In genomic region chr7:38061060-38061970, GRCm38 (mm10) we compare ENCODE assay signal across 8 mouse cellular contexts. TPM values are rescaled to one million over a fixed set of nuclear protein-coding genes. Genes with fewer than 3 reads are reported as not detected.
DNase-seq lines count a peak whose midpoint lies in the region; ATAC-seq lines count a peak whose summit lies in the region.

No protein-coding gene starts in this region.

- peak; percentile 81 for DNase-seq in WW6 (ENCODE audit: low read depth, low spot score)
- DNase-seq in cerebellum, postnatal 36 days, result peak; percentile 90 to 92
- DNase-seq in frontal cortex, postnatal 36 days (ENCODE audit: low spot score in 2 of 2), result peak; percentile 89 to 92
- peak; percentile 80 for DNase-seq in left cerebral cortex, adult 11 months (ENCODE audit: low spot score)
- DNase-seq in lung, postnatal 36 days, result peak; percentile 91
- peak; percentile 94 for DNase-seq in retina, postnatal 1 day
- DNase-seq in urinary bladder, adult 18-20 months (ENCODE audit: low spot score in 2 of 2), result peak; percentile 78 to 90

- peak; percentile 89 for ATAC-seq in hindbrain, embryonic 15.5 days (ENCODE audit: low FRiP score, low read depth)

- H3K27me3 ChIP-seq in hindbrain, embryonic 15.5 days, result no peaks in the 10 kb centered on the region

- H3K4me2 ChIP-seq in hindbrain, embryonic 15.5 days, result peak overlapping the region; percentile 95

- peak overlapping the region; percentile 71 for H3K4me3 ChIP-seq in hindbrain, embryonic 15.5 days

- peak overlapping the region; percentile 71 for H3K27ac ChIP-seq in hindbrain, embryonic 15.5 days (replicated peaks)

- 2% methylated on average over 54 of the region's 57 CpGs for WGBS in hindbrain, embryonic 15.5 days

- peak overlapping the region; percentile 72 for H3K9ac ChIP-seq in hindbrain, embryonic 15.5 days

- no peaks in the 10 kb centered on the region for H3K9me3 ChIP-seq in hindbrain, embryonic 15.5 days

- no peaks in the 10 kb centered on the region for H3K36me3 ChIP-seq in hindbrain, embryonic 15.5 days

- H3K4me1 ChIP-seq in hindbrain, embryonic 15.5 days (replicated peaks), result peaks cover 9% of the 10 kb centered on the region

RNA-seq across cellular contexts. Expression of gene Uri1, which starts 38.0 kb away (rescaled TPM):
- polyA plus RNA-seq in hindbrain, embryonic 15.5 days (2015; fragmentation: Nextera tagmentation; extraction: Ambion mirVana), result 37.5 and 37.6 TPM in 2 replicates

RNA-seq across cellular contexts. Expression of gene Ccne1, which starts 46.0 kb away (rescaled TPM):
- 19.4 and 20.4 TPM in 2 replicates for polyA plus RNA-seq in hindbrain, embryonic 15.5 days (2015; fragmentation: Nextera tagmentation; extraction: Ambion mirVana)

Comparison
In these comparisons a context has a peak if more than half of its experiments do, and no peak if none do; other contexts are left out.
1. Peak in every context shown above with its lines: DNase-seq, ATAC-seq, H3K4me3 ChIP-seq and H3K27ac ChIP-seq.